Mouse (Mus musculus) limb, embryonic 13.5 days (tissue): ENCODE results near the gene C2cd5. TPM values are rescaled to one million over a fixed set of nuclear protein-coding genes. Genes with fewer than 3 reads are reported as not detected.

Experiments
- ATAC-seq: fragments of 200-750 bp; cut with Nextera tagmentation; 2 replicates; pipeline ENCODE4 v1.8.0; 2017; ENCODE audit warnings: low read depth, moderate number of reproducible peaks, moderate TSS enrichment; ENCODE audit not compliant: low FRiP score
- H3K27ac ChIP-seq: fragments of 300-500 bp; sonication (generic); 2 replicates; pipeline ENCODE4 v1.5.1; 2015; ENCODE audit warnings: inconsistent platforms, mild to moderate bottlenecking, moderate library complexity
- H3K27me3 ChIP-seq: fragments of 300-500 bp; sonication (generic); 2 replicates; pipeline ENCODE4 v1.6.1; 2015; ENCODE audit warnings: mild to moderate bottlenecking, inconsistent platforms
- H3K36me3 ChIP-seq: fragments of 300-500 bp; sonication (generic); 2 replicates; pipeline ENCODE4 v1.6.1; 2015; ENCODE audit warnings: inconsistent platforms, mild to moderate bottlenecking, moderate library complexity
- H3K4me1 ChIP-seq: fragments of 300-500 bp; sonication (generic); 2 replicates; pipeline ENCODE4 v1.6.1; 2015; ENCODE audit warnings: inconsistent platforms
- H3K4me2 ChIP-seq: fragments of 300-500 bp; sonication (generic); replicated peaks from 2 replicates; pipeline ENCODE4 v1.6.1; 2015; ENCODE audit warnings: inconsistent platforms, mild to moderate bottlenecking, moderate library complexity
- H3K4me3 ChIP-seq: fragments of 300-500 bp; sonication (generic); 2 replicates; pipeline ENCODE4 v1.5.1; 2015; ENCODE audit warnings: moderate library complexity, mild to moderate bottlenecking, inconsistent platforms
- H3K9ac ChIP-seq: fragments of 300-500 bp; sonication (generic); 2 replicates; pipeline ENCODE4 v1.6.1; 2015; ENCODE audit warnings: mild to moderate bottlenecking, inconsistent platforms
- H3K9me3 ChIP-seq: fragments of 300-500 bp; sonication (generic); 2 replicates; pipeline ENCODE4 v1.6.1; 2016; ENCODE audit warnings: inconsistent platforms
- WGBS: fragments of 180-500 bp; shearing (Covaris S2); methylation state at CpG from one replicate; pipeline ENCODE4 v1.1.7; 2015; 5-methylcytosine and 5-hydroxymethylcytosine counted together
- polyA plus RNA-seq: library from polyadenylated mRNA; unstranded; fragments of >200 nt; fragmentation: Nextera tagmentation; extraction: Ambion mirVana; gene quantifications from 2 replicates; pipeline ENCODE4 v1.2.1, GENCODE M21; 2015

The C2cd5 gene
- polyA plus RNA-seq, 1 experiment from 2014 or later, result 30.0 TPM

GRCm38 (mm10) chr6:142996887-142997286 is 103.1 kb downstream of the C2cd5 start:
- Histone ChIP-seq H3K27me3 (no peaks in the 10 kb centered on the region), H3K9me3 (no peaks in the 10 kb centered on the region), H3K27ac (no peak overlapping the region), H3K36me3 (no peaks in the 10 kb centered on the region), H3K9ac (no peak overlapping the region), H3K4me3 (no peak overlapping the region), H3K4me2 (no peak overlapping the region), H3K4me1 (peaks cover 29% of the 10 kb centered on the region)
- no peak for ATAC-seq
- 75% methylated on average over 3 of the region's 3 CpGs for WGBS

DNA sequence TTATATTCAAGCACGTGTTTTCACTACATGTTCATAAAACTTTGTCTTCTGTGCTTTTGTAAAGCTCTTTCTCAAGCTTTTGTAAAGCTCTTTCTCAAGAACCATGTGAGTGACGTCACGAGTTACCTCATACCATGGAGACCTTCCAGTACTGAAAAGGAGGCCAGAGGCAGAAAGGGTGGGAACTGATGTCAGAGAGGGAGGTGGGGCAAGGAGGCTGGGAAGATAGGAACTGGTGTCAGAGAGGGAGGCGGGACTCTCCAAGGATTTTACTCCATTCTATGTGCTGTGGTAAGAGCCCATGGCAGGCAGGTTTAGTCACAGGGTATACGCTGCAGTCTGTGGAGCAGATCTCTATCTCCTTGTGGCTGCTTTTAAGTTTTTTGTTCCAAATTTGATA is 104.4 kb downstream of the C2cd5 start:
- H3K4me1 ChIP-seq, result peaks cover 34% of the 10 kb centered on the region
- no peak overlapping the region for H3K4me2 ChIP-seq
- no peak overlapping the region for H3K27ac ChIP-seq
- no peak overlapping the region for H3K9ac ChIP-seq
- no peaks in the 10 kb centered on the region for H3K9me3 ChIP-seq
- no peak overlapping the region for H3K4me3 ChIP-seq
- 0 out of 2 replicates have a peak, but pooled peaks have one; percentile 45 for ATAC-seq
- no peaks in the 10 kb centered on the region for H3K27me3 ChIP-seq
- 63% methylated on average over 5 of the region's 5 CpGs for WGBS
- no peaks in the 10 kb centered on the region for H3K36me3 ChIP-seq

DNA sequence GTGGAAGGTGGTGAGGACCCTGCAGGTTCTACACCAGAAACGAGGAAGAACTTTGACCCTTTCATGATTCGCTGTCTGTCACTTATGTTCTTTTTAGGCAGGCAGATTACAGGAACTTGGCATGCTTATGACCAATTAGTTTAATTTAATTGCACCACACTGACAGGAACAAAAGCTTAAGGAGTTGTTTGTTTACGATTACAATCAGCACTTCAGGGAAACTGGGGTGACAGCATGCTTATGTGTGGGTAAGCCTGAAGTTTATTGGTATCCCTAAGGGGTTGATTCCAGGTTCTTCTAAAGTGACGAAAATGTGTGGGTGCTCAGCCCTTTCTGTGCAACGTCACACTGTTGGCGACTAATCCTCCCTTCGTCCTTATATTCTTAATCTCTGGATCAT is 105.1 kb downstream of the C2cd5 start:
- H3K4me2 ChIP-seq, result no peak overlapping the region
- ATAC-seq, result no peak
- H3K27ac ChIP-seq, result no peak overlapping the region
- no peaks in the 10 kb centered on the region for H3K9me3 ChIP-seq
- 25% methylated on average over 7 of the region's 7 CpGs for WGBS
- no peak overlapping the region for H3K9ac ChIP-seq
- no peaks in the 10 kb centered on the region for H3K27me3 ChIP-seq
- peaks cover 34% of the 10 kb centered on the region for H3K4me1 ChIP-seq
- H3K36me3 ChIP-seq, result no peaks in the 10 kb centered on the region
- no peak overlapping the region for H3K4me3 ChIP-seq

GRCm38 (mm10) chr6:142993705-142994698 is 105.9 kb downstream of the C2cd5 start:
- Histone ChIP-seq H3K4me2 (0 out of 2 replicates have a peak overlapping the region, but pooled peaks have one; percentile 4), H3K27ac (no peak overlapping the region), H3K36me3 (no peaks in the 10 kb centered on the region), H3K4me3 (no peak overlapping the region), H3K27me3 (no peaks in the 10 kb centered on the region), H3K9me3 (no peaks in the 10 kb centered on the region), H3K4me1 (peaks cover 29% of the 10 kb centered on the region), H3K9ac (no peak overlapping the region)
- no peak for ATAC-seq
- 33% methylated on average over 14 of the region's 14 CpGs for WGBS

DNA sequence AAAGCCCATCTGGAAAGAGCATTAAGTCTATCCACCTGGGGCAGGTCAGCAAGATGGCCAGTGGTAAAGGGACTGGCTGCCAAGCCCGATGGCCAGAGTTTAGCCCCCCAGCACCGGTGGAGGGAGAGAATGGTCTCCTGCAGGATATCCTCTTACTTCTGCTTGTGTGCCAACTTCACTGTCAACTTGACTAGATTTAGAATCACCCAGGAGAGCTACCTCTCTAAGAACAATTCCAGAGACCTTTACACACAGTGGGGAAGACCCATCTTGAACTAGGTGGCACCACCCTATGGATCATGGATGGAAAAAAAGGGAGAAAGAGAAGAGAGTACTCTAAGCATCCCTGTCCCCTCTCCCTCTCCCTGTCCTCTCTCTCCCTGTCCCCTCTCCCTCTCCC is 107.0 kb downstream of the C2cd5 start:
- H3K9ac ChIP-seq, result no peak overlapping the region
- no peaks in the 10 kb centered on the region for H3K36me3 ChIP-seq
- no peak overlapping the region for H3K27ac ChIP-seq
- H3K9me3 ChIP-seq, result no peaks in the 10 kb centered on the region
- H3K4me1 ChIP-seq, result peaks cover 26% of the 10 kb centered on the region
- ATAC-seq, result no peak
- no peaks in the 10 kb centered on the region for H3K27me3 ChIP-seq
- H3K4me2 ChIP-seq, result no peak overlapping the region
- WGBS, result 62% methylated on average over 2 of the region's 2 CpGs
- no peak overlapping the region for H3K4me3 ChIP-seq

- Histone ChIP-seq H3K9ac (no peak overlapping the region), H3K27ac (no peak overlapping the region), H3K4me3 (no peak overlapping the region), H3K27me3 (no peaks in the 10 kb centered on the region), H3K4me2 (no peak overlapping the region), H3K4me1 (peaks cover 26% of the 10 kb centered on the region), H3K9me3 (no peaks in the 10 kb centered on the region), H3K36me3 (no peaks in the 10 kb centered on the region)
- ATAC-seq, result no peak
- WGBS, result 42% methylated on average over 7 of the region's 7 CpGs
These were observed 107.8 kb downstream of the C2cd5 start for GRCm38 (mm10) chr6:142992099-142992498.

GRCm38 (mm10) chr6:142991391-142992059 is 108.4 kb downstream of the C2cd5 start:
- Histone ChIP-seq H3K9me3 (no peaks in the 10 kb centered on the region), H3K27ac (no peak overlapping the region), H3K9ac (no peak overlapping the region), H3K4me3 (no peak overlapping the region), H3K4me2 (no peak overlapping the region), H3K36me3 (no peaks in the 10 kb centered on the region), H3K4me1 (peaks cover 26% of the 10 kb centered on the region), H3K27me3 (no peaks in the 10 kb centered on the region)
- ATAC-seq, result no peak
- 36% methylated on average over 7 of the region's 7 CpGs for WGBS

DNA sequence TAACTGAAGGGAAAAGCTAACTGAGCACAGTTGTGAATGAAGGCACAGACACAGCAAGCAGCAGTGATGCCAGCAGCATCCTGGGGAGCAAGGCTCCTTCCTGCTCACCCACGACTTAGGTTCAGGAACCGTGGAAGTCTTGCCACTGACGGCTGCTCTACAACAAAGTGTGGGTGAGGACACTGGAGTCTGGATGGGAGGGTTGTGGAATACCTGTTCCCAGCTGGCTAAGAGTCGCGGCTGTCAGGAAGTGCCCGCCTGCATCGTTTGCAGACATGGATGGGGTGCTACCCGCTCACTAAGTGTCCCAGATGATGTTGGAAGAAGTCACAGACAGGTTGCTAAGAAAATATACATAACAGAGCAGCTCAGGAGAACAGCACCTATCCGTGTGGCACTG is 109.4 kb downstream of the C2cd5 start:
- 76% methylated on average over 9 of the region's 9 CpGs for WGBS
- no peak for ATAC-seq

GRCm38 (mm10) chr6:142989495-142989894 is 110.4 kb downstream of the C2cd5 start:
- Histone ChIP-seq H3K4me3 (no peak overlapping the region), H3K4me1 (peaks cover 19% of the 10 kb centered on the region), H3K9ac (no peak overlapping the region), H3K9me3 (no peaks in the 10 kb centered on the region), H3K27me3 (no peaks in the 10 kb centered on the region), H3K36me3 (no peaks in the 10 kb centered on the region), H3K27ac (no peak overlapping the region), H3K4me2 (no peak overlapping the region)
- WGBS, result 88% methylated on average over 13 of the region's 13 CpGs
- ATAC-seq, result no peak

More for the DNA sequence above, 109.4 kb downstream of the C2cd5 start:
- Histone ChIP-seq H3K9me3 (no peaks in the 10 kb centered on the region), H3K4me1 (peaks cover 24% of the 10 kb centered on the region), H3K4me2 (no peak overlapping the region), H3K27ac (no peak overlapping the region), H3K4me3 (no peak overlapping the region), H3K36me3 (no peaks in the 10 kb centered on the region), H3K9ac (no peak overlapping the region), H3K27me3 (no peaks in the 10 kb centered on the region)

DNA sequence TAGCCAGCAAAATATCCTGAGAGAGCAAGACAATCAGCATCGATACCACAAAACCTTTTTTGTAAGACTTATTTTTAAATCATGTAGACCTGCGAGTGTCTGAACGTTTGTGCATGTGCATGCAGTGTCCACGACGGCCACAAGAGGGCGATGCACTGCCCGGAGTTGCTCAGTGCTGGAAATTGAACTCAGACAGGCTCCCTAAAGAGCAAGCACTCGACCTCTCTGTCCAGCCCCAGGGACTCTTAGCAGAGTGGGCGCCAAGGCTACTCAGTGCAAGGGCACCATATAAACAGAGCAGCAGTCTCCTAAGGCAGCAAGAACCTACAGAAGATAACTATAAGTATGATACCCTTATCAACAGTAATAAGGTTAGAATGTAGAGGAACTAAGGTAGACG is 111.2 kb downstream of the C2cd5 start:
- H3K9me3 ChIP-seq, result no peaks in the 10 kb centered on the region
- H3K4me1 ChIP-seq, result peaks cover 12% of the 10 kb centered on the region
- no peaks in the 10 kb centered on the region for H3K36me3 ChIP-seq
- H3K9ac ChIP-seq, result no peak overlapping the region
- WGBS, result 22% methylated on average over 10 of the region's 10 CpGs
- no peak overlapping the region for H3K4me2 ChIP-seq
- ATAC-seq, result no peak
- H3K4me3 ChIP-seq, result no peak overlapping the region
- no peak overlapping the region for H3K27ac ChIP-seq
- no peaks in the 10 kb centered on the region for H3K27me3 ChIP-seq

- no peaks in the 10 kb centered on the region for H3K9me3 ChIP-seq
- no peak overlapping the region for H3K4me2 ChIP-seq
- no peaks in the 10 kb centered on the region for H3K27me3 ChIP-seq
- no peak overlapping the region for H3K27ac ChIP-seq
- H3K9ac ChIP-seq, result no peak overlapping the region
- no peak overlapping the region for H3K4me3 ChIP-seq
- H3K36me3 ChIP-seq, result no peaks in the 10 kb centered on the region
- 58% methylated on average over 6 of the region's 6 CpGs for WGBS
- peaks cover 10% of the 10 kb centered on the region for H3K4me1 ChIP-seq
- no peak for ATAC-seq
These were observed 111.7 kb downstream of the C2cd5 start for GRCm38 (mm10) chr6:142988231-142988630.

- H3K4me3 ChIP-seq, result no peak overlapping the region
- no peaks in the 10 kb centered on the region for H3K36me3 ChIP-seq
- H3K27me3 ChIP-seq, result no peaks in the 10 kb centered on the region
- H3K27ac ChIP-seq, result no peak overlapping the region
- no peak overlapping the region for H3K9ac ChIP-seq
- H3K9me3 ChIP-seq, result no peaks in the 10 kb centered on the region
- H3K4me1 ChIP-seq, result peaks cover 10% of the 10 kb centered on the region
- no peak for ATAC-seq
- 79% methylated on average over 6 of the region's 6 CpGs for WGBS
- no peak overlapping the region for H3K4me2 ChIP-seq
These were observed 112.3 kb downstream of the C2cd5 start for GRCm38 (mm10) chr6:142987616-142988015.
